Mouse (Mus musculus): ENCODE results near the gene Abcc10. TPM values are rescaled to one million over a fixed set of nuclear protein-coding genes. Genes with fewer than 3 reads are reported as not detected.

Abcc10 gene
- polyA plus RNA-seq, 1 experiment: 17.2 TPM

DNA sequence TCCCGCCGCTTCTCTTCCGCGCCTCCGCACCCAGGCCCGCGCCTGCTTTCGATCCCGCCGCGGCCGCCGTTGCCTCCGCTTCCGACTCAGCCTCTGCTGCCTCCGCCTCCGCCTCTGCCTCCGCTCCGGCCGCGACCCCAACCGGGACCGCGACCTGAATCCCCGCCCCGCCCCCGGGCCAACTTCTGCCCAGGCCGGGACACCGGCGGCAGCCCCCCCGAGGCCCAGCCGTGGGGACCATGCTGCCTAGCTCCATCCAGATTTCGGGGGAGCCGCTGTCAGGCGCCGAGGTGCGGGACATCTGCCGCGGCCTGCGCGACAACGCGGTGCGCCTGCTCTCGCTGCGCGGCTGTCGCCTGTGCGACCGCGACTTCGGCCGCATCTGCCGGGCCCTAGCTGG is 74.0 kb downstream of the Abcc10 start:
- under 1% methylated on average over 37 of the region's 54 CpGs for WGBS
- Histone ChIP-seq H3K4me3 (replicated peaks; ENCODE audit: insufficient read depth, low read depth, low read length) (peak overlapping the region; percentile 74), H3K4me1 (ENCODE audit: control insufficient read depth, insufficient read depth, low read length) (peaks cover 13% of the 10 kb centered on the region), H3K27me3 (ENCODE audit: control insufficient read depth, insufficient read depth, low read length) (no peaks in the 10 kb centered on the region), H3K27ac (ENCODE audit: insufficient read depth, low read length) (no peak overlapping the region)
- TF ChIP-seq CTCF (IDR thresholded peaks at IDR 0.05; ENCODE audit: borderline replicate concordance, insufficient read depth, low read depth, low read length) (no peak), POLR2A (IDR thresholded peaks at IDR 0.05; ENCODE audit: borderline replicate concordance, insufficient read depth, low read length) (no peak)
- peak; percentile 58 to 71 for DNase-seq

DNA sequence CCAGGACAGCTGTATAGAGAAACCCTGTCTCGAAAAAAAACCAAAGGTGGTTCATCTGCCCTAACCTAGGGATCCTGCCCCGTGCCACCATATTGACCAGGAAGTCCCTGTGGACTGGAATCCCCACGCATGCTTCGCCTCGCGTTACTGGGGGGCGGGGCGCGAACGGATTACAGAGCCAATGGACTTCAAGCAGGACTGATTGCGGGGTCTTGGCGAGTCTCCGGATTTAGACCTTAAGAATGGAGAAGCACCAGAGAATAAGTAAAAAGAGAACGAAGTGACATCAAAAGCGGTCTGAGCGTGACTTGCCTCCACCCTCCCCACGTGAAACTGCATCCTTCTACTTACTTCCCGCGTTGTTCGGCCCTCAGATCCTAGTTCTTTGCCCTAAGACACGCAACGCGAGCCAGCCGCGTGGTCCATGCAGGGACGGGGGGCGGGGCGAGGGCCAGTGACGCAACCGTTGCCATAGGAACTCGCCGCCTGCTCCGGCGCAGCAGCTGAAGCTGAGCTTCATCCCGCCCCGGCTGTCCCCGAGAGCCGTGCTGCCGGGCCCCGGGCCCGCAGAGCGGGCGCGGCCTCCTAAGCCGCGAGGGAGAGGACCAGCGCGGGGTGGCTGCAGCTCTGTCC is 74.6 kb downstream of the Abcc10 start, which contains the start of gene Lrrc73:
Gene Lrrc73, plus strand, starts transcription at position 80 of the 633 bp plus-strand sequence.
- no peak within 1 kb of the TSS for H3K27ac ChIP-seq (ENCODE audit: insufficient read depth, low read length)
- peak; percentile 92 to 93 for DNase-seq
- no peaks in the 10 kb centered on the region for H3K27me3 ChIP-seq (ENCODE audit: control insufficient read depth, insufficient read depth, low read length)
- peak within 1 kb of the TSS; percentile 74 for H3K4me3 ChIP-seq (replicated peaks; ENCODE audit: insufficient read depth, low read depth, low read length)
- TF ChIP-seq POLR2A (IDR thresholded peaks at IDR 0.05; ENCODE audit: borderline replicate concordance, insufficient read depth, low read length) (no peak), CTCF (IDR thresholded peaks at IDR 0.05; ENCODE audit: borderline replicate concordance, insufficient read depth, low read depth, low read length) (no peak)
- WGBS: 1% methylated on average over 47 of the region's 48 CpGs
- peaks cover 14% of the 10 kb centered on the region for H3K4me1 ChIP-seq (ENCODE audit: control insufficient read depth, insufficient read depth, low read length)

Other genes with a start within 250 kb of the Abcc10 start
- 131 and 134 TPM in 2 replicates for gene Mrps18a, start 217.4 kb downstream of the Abcc10 start, polyA plus RNA-seq (2012; rRNA removed)
- gene Rsph9, start 184.1 kb downstream of the Abcc10 start, polyA plus RNA-seq (2012; rRNA removed): 10.5 and 11.9 TPM in 2 replicates
- gene Mad2l1bp, start 174.8 kb downstream of the Abcc10 start, polyA plus RNA-seq (2012; rRNA removed): 17.4 TPM in 2 replicates
- 194 and 205 TPM in 2 replicates for gene Gtpbp2, start 167.3 kb downstream of the Abcc10 start, polyA plus RNA-seq (2012; rRNA removed)
- 5.8 and 6.7 TPM in 2 replicates for gene Polh, start 125.7 kb downstream of the Abcc10 start, polyA plus RNA-seq (2012; rRNA removed)
- gene Xpo5, start 125.6 kb downstream of the Abcc10 start, polyA plus RNA-seq (2012; rRNA removed): 39.1 and 40.7 TPM in 2 replicates
- gene Polr1c, start 80.3 kb downstream of the Abcc10 start, polyA plus RNA-seq (2012; rRNA removed): 62.5 and 65.2 TPM in 2 replicates
- 111 and 117 TPM in 2 replicates for gene Yipf3, start 80.3 kb downstream of the Abcc10 start, polyA plus RNA-seq (2012; rRNA removed)
- gene Lrrc73, start 74.8 kb downstream of the Abcc10 start, polyA plus RNA-seq (2012; rRNA removed): 26.8 and 28.1 TPM in 2 replicates
- 64.8 and 65.9 TPM in 2 replicates for gene Tjap1, start 45.3 kb downstream of the Abcc10 start, polyA plus RNA-seq (2012; rRNA removed)
- gene Dlk2, start 30.9 kb downstream of the Abcc10 start, polyA plus RNA-seq (2012; rRNA removed): 8.8 and 9.0 TPM in 2 replicates
- 27.4 and 27.8 TPM in 2 replicates for gene Zfp318, start 55.4 kb upstream of the Abcc10 start, polyA plus RNA-seq (2012; rRNA removed)
- gene Crip3, start 100.6 kb upstream of the Abcc10 start, polyA plus RNA-seq (2012; rRNA removed): 3.7 and 4.6 TPM in 2 replicates
- 0.71 and 0.72 TPM in 2 replicates for gene Slc22a7, start 110.1 kb upstream of the Abcc10 start, polyA plus RNA-seq (2012; rRNA removed)
- gene Ttbk1, start 159.3 kb upstream of the Abcc10 start, polyA plus RNA-seq (2012; rRNA removed): 46.7 and 47.4 TPM in 2 replicates
- 5.3 and 5.6 TPM in 2 replicates for gene Dnph1, start 168.4 kb upstream of the Abcc10 start, polyA plus RNA-seq (2012; rRNA removed)
- gene Cul9, start 218.0 kb upstream of the Abcc10 start, polyA plus RNA-seq (2012; rRNA removed): 56.2 and 58.4 TPM in 2 replicates
- 53.0 and 59.2 TPM in 2 replicates for gene Srf, start 227.8 kb upstream of the Abcc10 start, polyA plus RNA-seq (2012; rRNA removed)

Data from cerebellum, adult 2 months (tissue).